In the genomic region with DNA sequence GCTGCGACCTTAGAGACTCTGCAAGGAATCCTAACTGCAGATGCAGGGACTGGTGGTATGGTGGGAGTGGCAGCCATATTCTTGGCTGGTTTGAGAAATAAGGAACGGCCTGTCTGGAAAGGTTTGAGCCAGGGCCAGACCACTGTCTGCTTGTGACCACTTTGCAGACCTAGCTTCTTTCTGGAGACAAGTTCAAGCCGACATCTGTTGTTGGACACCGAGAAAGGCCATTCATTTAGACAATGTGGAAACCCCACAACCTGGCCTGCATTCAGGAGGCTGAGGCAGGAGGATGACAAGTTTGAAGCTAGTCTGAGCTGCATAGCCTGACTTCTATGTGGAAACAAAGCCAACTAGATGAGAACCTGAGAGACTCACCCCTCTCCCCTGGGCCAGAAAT, we compare ENCODE assay signal across 11 mouse cellular contexts. TPM values are rescaled to one million over a fixed set of nuclear protein-coding genes. Genes with fewer than 3 reads are reported as not detected.
DNase-seq lines count a peak whose midpoint lies in the region; ATAC-seq and TF ChIP-seq lines count a peak whose summit lies in the region.
"Had no signal": no experiment of that assay in that cellular context is flagged by ENCODE, and none has a peak within 500 bp of the region (broad histone marks: within the 10 kb centered on the region; RNA-seq: fewer than 3 reads in every experiment).

No protein-coding gene starts in this region.

- H3K4me1 ChIP-seq in erythroblast, embryonic 14.5 days (ENCODE audit: control insufficient read depth) = peaks cover 27% of the 10 kb centered on the region
- peaks cover 9% of the 10 kb centered on the region for H3K4me1 ChIP-seq in testis, adult 2 months (ENCODE audit: control insufficient read depth, insufficient read depth, low read length)
- H3K4me1 ChIP-seq in liver, embryonic 15.5 days (replicated peaks) = peaks cover 30% of the 10 kb centered on the region

- H3K36me3 ChIP-seq in erythroblast, embryonic 14.5 days (ENCODE audit: control insufficient read depth) = no peaks in the 10 kb centered on the region
- H3K36me3 ChIP-seq in testis, adult 2 months (ENCODE audit: control insufficient read depth, insufficient read depth, low read length) = no peaks in the 10 kb centered on the region
- no peaks in the 10 kb centered on the region for H3K36me3 ChIP-seq in liver, embryonic 15.5 days (replicated peaks)

- H3K4me2 ChIP-seq in liver, embryonic 15.5 days = peak overlapping the region; percentile 97

- no peak for TF ChIP-seq CTCF in testis, adult 2 months (IDR thresholded peaks at IDR 0.05; ENCODE audit: control insufficient read depth, insufficient read depth, insufficient replicate concordance, low read depth, low read length)

- DNase-seq in testis, postnatal 10 days (ENCODE audit: low spot score) = no peak
- DNase-seq in urinary bladder, postnatal 14 days (ENCODE audit: low spot score) = no peak
- no peak for DNase-seq in right cerebral cortex, postnatal 4 days
- no peak for DNase-seq in ovary, adult 18-20 months (ENCODE audit: low spot score)
- DNase-seq: adrenal gland, adult 8-10 months; lung, postnatal 36 days had no signal

- no peaks in the 10 kb centered on the region for H3K9me3 ChIP-seq in erythroblast, embryonic 14.5 days (ENCODE audit: control insufficient read depth, low read length)
- H3K9me3 ChIP-seq in liver, embryonic 15.5 days (replicated peaks) = no peaks in the 10 kb centered on the region

- no peak overlapping the region for H3K9ac ChIP-seq in liver, embryonic 15.5 days

- TF ChIP-seq POLR2A in testis, adult 2 months (IDR thresholded peaks at IDR 0.05; ENCODE audit: control insufficient read depth, low read depth, low read length) = no peak

- no peak overlapping the region for H3K27ac ChIP-seq in testis, adult 2 months (ENCODE audit: control insufficient read depth, insufficient read depth, low read depth, low read length)
- H3K27ac ChIP-seq in liver, embryonic 15.5 days (replicated peaks) = no peak overlapping the region

- H3K27me3 ChIP-seq in erythroblast, embryonic 14.5 days (ENCODE audit: control insufficient read depth) = peaks cover 12% of the 10 kb centered on the region
- H3K27me3 ChIP-seq in testis, adult 2 months (ENCODE audit: control insufficient read depth, insufficient read depth, low read length) = no peaks in the 10 kb centered on the region
- peaks cover 12% of the 10 kb centered on the region; the same call in 1 of the 2 replicates for H3K27me3 ChIP-seq in liver, embryonic 15.5 days

- WGBS in liver, embryonic 15.5 days (ENCODE audit: insufficient replicate concordance) = 71% methylated on average over 4 of the region's 4 CpGs

- peak overlapping the region; percentile 71 for H3K4me3 ChIP-seq in erythroblast, embryonic 14.5 days (replicated peaks)
- peak overlapping the region; percentile 45 for H3K4me3 ChIP-seq in testis, adult 2 months (ENCODE audit: control insufficient read depth, low read depth, low read length)
- no peak overlapping the region; the same call in 1 of the 2 replicates for H3K4me3 ChIP-seq in liver, embryonic 15.5 days (replicated peaks)

- ATAC-seq in erythroblast, adult 5-6 weeks (replicated peaks; ENCODE audit: low FRiP score, poor library complexity, severe bottlenecking) = no peak
- ATAC-seq in liver, embryonic 15.5 days (ENCODE audit: insufficient read depth) = no peak

RNA-seq across cellular contexts. Expression of a gene that starts 1.1 kb away (rescaled TPM):
- polyA plus RNA-seq in erythroblast, embryonic 14.5 days (2012) = 0.01 and 0.04 TPM in 2 replicates
- 1.5 and 2.7 TPM in 2 replicates for total RNA-seq in erythroblast, adult 5-6 weeks (2015; ENCODE audit: low replicate concordance)
- total RNA-seq in erythroblast, adult 5-6 weeks (2017; ENCODE audit: low replicate concordance) = 2.8 and 4.3 TPM in 2 replicates
- 2.4 and 5.2 TPM in 2 replicates for polyA plus RNA-seq in testis, adult 2 months (2012; rRNA removed)
- 0.47 and 0.77 TPM in 2 replicates for polyA plus RNA-seq in liver, embryonic 15.5 days (2015; fragmentation: Nextera tagmentation; extraction: Ambion mirVana)

RNA-seq across cellular contexts. Expression of a gene that starts 50.1 kb away (rescaled TPM):
- not detected in 2 replicates for polyA plus RNA-seq in erythroblast, embryonic 14.5 days (2012)
- not detected in 2 replicates for total RNA-seq in erythroblast, adult 5-6 weeks (2015; ENCODE audit: low replicate concordance)
- not detected in 2 replicates for total RNA-seq in erythroblast, adult 5-6 weeks (2017; ENCODE audit: low replicate concordance)
- 142 and 168 TPM in 2 replicates for polyA plus RNA-seq in testis, adult 2 months (2012; rRNA removed)
- not detected in 2 replicates for polyA plus RNA-seq in liver, embryonic 15.5 days (2015; fragmentation: Nextera tagmentation; extraction: Ambion mirVana)
- total RNA-seq: adrenal gland, adult 8-10 months; gastrocnemius, adult 18-20 months had no signal

RNA-seq across cellular contexts. Expression of a gene that starts 60.0 kb away (rescaled TPM):
- not detected in 2 replicates for polyA plus RNA-seq in erythroblast, embryonic 14.5 days (2012)
- total RNA-seq in erythroblast, adult 5-6 weeks (2015; ENCODE audit: low replicate concordance) = not detected in 2 replicates
- not detected in 2 replicates for total RNA-seq in erythroblast, adult 5-6 weeks (2017; ENCODE audit: low replicate concordance)
- 451 and 466 TPM in 2 replicates for polyA plus RNA-seq in testis, adult 2 months (2012; rRNA removed)
- 0.08 TPM in 1 of 2 replicates, not detected in the other for polyA plus RNA-seq in liver, embryonic 15.5 days (2015; fragmentation: Nextera tagmentation; extraction: Ambion mirVana)
- total RNA-seq: gastrocnemius, adult 18-20 months had no signal

Comparison
In these comparisons a context has a peak if more than half of its experiments do, and no peak if none do; other contexts are left out.
1. RNA of a gene that starts 50.1 kb away (polyA plus RNA-seq): 142 to 168 TPM in testis, adult 2 months; not detected in liver, embryonic 15.5 days and not detected in erythroblast, embryonic 14.5 days; every median in the first group is over 100 times any median in the second.
2. RNA of a gene that starts 60.0 kb away (polyA plus RNA-seq): 451 to 466 TPM in testis, adult 2 months; 0.08 TPM in liver, embryonic 15.5 days and not detected in erythroblast, embryonic 14.5 days; every median in the first group is over 100 times any median in the second.